Mouse (Mus musculus): ENCODE data around the gene Map4k2. TPM values are rescaled to one million over a fixed set of nuclear protein-coding genes. Genes with fewer than 3 reads are reported as not detected.

Map4k2 gene
- polyA plus RNA-seq, 1 experiment from 2014 or later = 5.2 TPM

DNA sequence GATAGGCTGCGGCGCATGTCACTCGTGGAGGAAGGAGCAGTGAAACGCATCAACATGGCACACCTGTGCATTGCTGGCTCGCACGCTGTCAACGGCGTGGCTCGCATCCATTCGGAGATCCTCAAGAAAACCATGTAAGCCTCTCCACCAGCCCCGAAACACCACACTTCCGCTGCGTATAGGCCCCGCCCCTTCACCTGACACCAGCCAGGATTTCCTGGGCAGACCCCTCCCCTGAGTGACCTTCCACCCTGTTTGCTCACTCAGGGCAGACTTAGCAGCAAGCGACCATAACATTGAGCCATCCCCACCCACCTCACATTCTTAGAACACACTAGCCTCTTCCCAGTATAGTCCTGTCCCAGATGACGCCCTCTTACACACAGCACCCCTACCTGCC is 48.9 kb downstream of the Map4k2 start:
- TF ChIP-seq EP300 (optimal IDR thresholded peaks at IDR 0.05) = no peak
- no peak for TF ChIP-seq CTCF (IDR thresholded peaks at IDR 0.05; ENCODE audit: low read depth)
- Histone ChIP-seq H3K27ac (replicated peaks) (no peak overlapping the region), H3K4me3 (ENCODE audit: low read depth, low read length) (0 out of 2 replicates have a peak overlapping the region, but pooled peaks have one; percentile 8), H3K9me3 (ENCODE audit: control insufficient read depth, low read length) (no peaks in the 10 kb centered on the region), H3K9ac (ENCODE audit: low read length) (no peak overlapping the region), H3K4me2 (replicated peaks; ENCODE audit: low read depth) (peak overlapping the region; percentile 42), H3K36me3 (ENCODE audit: control insufficient read depth, insufficient read depth, low read length) (no peaks in the 10 kb centered on the region), H3K4me1 (replicated peaks; ENCODE audit: control insufficient read depth, insufficient read depth) (no peaks in the 10 kb centered on the region), H3K27me3 (ENCODE audit: control insufficient read depth, insufficient read depth, low read length) (no peaks in the 10 kb centered on the region)
- peak; percentile 40 for ATAC-seq (ENCODE audit: low FRiP score, low TSS enrichment)
- WGBS = 20% methylated on average over 16 of the region's 16 CpGs
- DNase-seq (ENCODE audit: low spot score) = no peak

- no peak for TF ChIP-seq EP300 (optimal IDR thresholded peaks at IDR 0.05)
- TF ChIP-seq CTCF (IDR thresholded peaks at IDR 0.05; ENCODE audit: low read depth) = no peak
- Histone ChIP-seq H3K4me2 (replicated peaks; ENCODE audit: low read depth) (no peak overlapping the region), H3K4me1 (replicated peaks; ENCODE audit: control insufficient read depth, insufficient read depth) (no peaks in the 10 kb centered on the region), H3K27ac (replicated peaks) (no peak overlapping the region), H3K4me3 (ENCODE audit: low read depth, low read length) (no peak overlapping the region), H3K9me3 (ENCODE audit: control insufficient read depth, low read length) (no peaks in the 10 kb centered on the region), H3K9ac (ENCODE audit: low read length) (no peak overlapping the region), H3K27me3 (ENCODE audit: control insufficient read depth, insufficient read depth, low read length) (no peaks in the 10 kb centered on the region), H3K36me3 (ENCODE audit: control insufficient read depth, insufficient read depth, low read length) (no peaks in the 10 kb centered on the region)
- DNase-seq (ENCODE audit: low spot score) = no peak
- WGBS = 51% methylated on average over 6 of the region's 6 CpGs
- ATAC-seq (ENCODE audit: low FRiP score, low TSS enrichment) = peak; percentile 4; the same call in 1 of the 2 replicates
These were observed 49.3 kb downstream of the Map4k2 start for GRCm38 (mm10) chr19:6390251-6390650.

GRCm38 (mm10) chr19:6392743-6393393 is 51.9 kb downstream of the Map4k2 start:
- Histone ChIP-seq H3K27ac (replicated peaks) (no peak overlapping the region), H3K4me1 (replicated peaks; ENCODE audit: control insufficient read depth, insufficient read depth) (no peaks in the 10 kb centered on the region), H3K27me3 (ENCODE audit: control insufficient read depth, insufficient read depth, low read length) (no peaks in the 10 kb centered on the region), H3K9me3 (ENCODE audit: control insufficient read depth, low read length) (no peaks in the 10 kb centered on the region), H3K4me3 (ENCODE audit: low read depth, low read length) (no peak overlapping the region), H3K9ac (ENCODE audit: low read length) (no peak overlapping the region), H3K4me2 (replicated peaks; ENCODE audit: low read depth) (no peak overlapping the region), H3K36me3 (ENCODE audit: control insufficient read depth, insufficient read depth, low read length) (no peaks in the 10 kb centered on the region)
- no peak for ATAC-seq (ENCODE audit: low FRiP score, low TSS enrichment)
- TF ChIP-seq CTCF (IDR thresholded peaks at IDR 0.05; ENCODE audit: low read depth) = peak; percentile 56
- no peak for TF ChIP-seq EP300 (optimal IDR thresholded peaks at IDR 0.05)
- DNase-seq (ENCODE audit: low spot score) = no peak
- 93% methylated on average over 14 of the region's 14 CpGs for WGBS

DNA sequence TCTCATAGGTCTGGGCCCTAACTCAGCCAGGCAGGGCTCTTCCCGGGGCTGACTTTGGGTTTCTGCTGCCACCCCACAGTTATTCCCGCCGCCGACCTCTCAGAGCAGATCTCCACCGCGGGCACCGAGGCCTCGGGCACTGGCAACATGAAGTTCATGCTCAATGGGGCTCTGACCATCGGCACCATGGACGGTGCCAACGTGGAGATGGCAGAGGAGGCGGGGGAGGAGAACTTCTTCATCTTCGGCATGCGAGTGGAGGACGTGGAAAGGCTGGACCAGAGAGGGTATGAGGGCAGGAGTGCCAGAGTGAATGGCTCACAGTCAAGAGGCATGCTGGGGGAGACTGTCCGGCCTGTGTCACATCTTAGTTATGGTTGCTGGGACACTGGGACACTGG is 52.7 kb downstream of the Map4k2 start:
- WGBS = 91% methylated on average over 16 of the region's 16 CpGs
- H3K9me3 ChIP-seq (ENCODE audit: control insufficient read depth, low read length) = no peaks in the 10 kb centered on the region
- no peaks in the 10 kb centered on the region for H3K4me1 ChIP-seq (replicated peaks; ENCODE audit: control insufficient read depth, insufficient read depth)
- no peak overlapping the region for H3K27ac ChIP-seq (replicated peaks)
- no peak overlapping the region for H3K9ac ChIP-seq (ENCODE audit: low read length)
- ATAC-seq (ENCODE audit: low FRiP score, low TSS enrichment) = no peak
- no peaks in the 10 kb centered on the region for H3K36me3 ChIP-seq (ENCODE audit: control insufficient read depth, insufficient read depth, low read length)
- TF ChIP-seq CTCF (IDR thresholded peaks at IDR 0.05; ENCODE audit: low read depth) (no peak), EP300 (optimal IDR thresholded peaks at IDR 0.05) (no peak)
- no peaks in the 10 kb centered on the region for H3K27me3 ChIP-seq (ENCODE audit: control insufficient read depth, insufficient read depth, low read length)
- H3K4me3 ChIP-seq (ENCODE audit: low read depth, low read length) = no peak overlapping the region
- no peak overlapping the region for H3K4me2 ChIP-seq (replicated peaks; ENCODE audit: low read depth)
- DNase-seq (ENCODE audit: low spot score) = peak; percentile 11

- H3K9me3 ChIP-seq (ENCODE audit: control insufficient read depth, low read length) = no peaks in the 10 kb centered on the region
- ATAC-seq (ENCODE audit: low FRiP score, low TSS enrichment) = no peak
- H3K27ac ChIP-seq (replicated peaks) = no peak overlapping the region
- H3K27me3 ChIP-seq (ENCODE audit: control insufficient read depth, insufficient read depth, low read length) = no peaks in the 10 kb centered on the region
- no peak overlapping the region for H3K4me3 ChIP-seq (ENCODE audit: low read depth, low read length)
- H3K9ac ChIP-seq (ENCODE audit: low read length) = no peak overlapping the region
- DNase-seq (ENCODE audit: low spot score) = no peak
- WGBS = 82% methylated on average over 5 of the region's 5 CpGs
- no peak for TF ChIP-seq EP300 (optimal IDR thresholded peaks at IDR 0.05)
- no peak for TF ChIP-seq CTCF (IDR thresholded peaks at IDR 0.05; ENCODE audit: low read depth)
- H3K4me2 ChIP-seq (replicated peaks; ENCODE audit: low read depth) = no peak overlapping the region
- no peaks in the 10 kb centered on the region for H3K36me3 ChIP-seq (ENCODE audit: control insufficient read depth, insufficient read depth, low read length)
- H3K4me1 ChIP-seq (replicated peaks; ENCODE audit: control insufficient read depth, insufficient read depth) = no peaks in the 10 kb centered on the region
These were observed 55.3 kb downstream of the Map4k2 start for GRCm38 (mm10) chr19:6396237-6396636.

- no peak overlapping the region for H3K9ac ChIP-seq (ENCODE audit: low read length)
- H3K27ac ChIP-seq (replicated peaks) = no peak overlapping the region
- no peaks in the 10 kb centered on the region for H3K4me1 ChIP-seq (replicated peaks; ENCODE audit: control insufficient read depth, insufficient read depth)
- H3K9me3 ChIP-seq (ENCODE audit: control insufficient read depth, low read length) = no peaks in the 10 kb centered on the region
- no peaks in the 10 kb centered on the region for H3K27me3 ChIP-seq (ENCODE audit: control insufficient read depth, insufficient read depth, low read length)
- TF ChIP-seq EP300 (optimal IDR thresholded peaks at IDR 0.05) (no peak), CTCF (IDR thresholded peaks at IDR 0.05; ENCODE audit: low read depth) (no peak)
- no peaks in the 10 kb centered on the region for H3K36me3 ChIP-seq (ENCODE audit: control insufficient read depth, insufficient read depth, low read length)
- H3K4me2 ChIP-seq (replicated peaks; ENCODE audit: low read depth) = no peak overlapping the region
- ATAC-seq (ENCODE audit: low FRiP score, low TSS enrichment) (no peak), DNase-seq (ENCODE audit: low spot score) (no peak)
- H3K4me3 ChIP-seq (ENCODE audit: low read depth, low read length) = no peak overlapping the region
- 83% methylated on average over 22 of the region's 22 CpGs for WGBS
These were observed 56.8 kb downstream of the Map4k2 start for GRCm38 (mm10) chr19:6397582-6398249.

All from stomach, postnatal 0 days (tissue).